Mouse (Mus musculus): ENCODE measurements around the gene Cdkl3. TPM values are rescaled to one million over a fixed set of nuclear protein-coding genes. Genes with fewer than 3 reads are reported as not detected.
"Not testable (repeated sequence)": the region's sequence is repeated elsewhere in the genome, so short reads cannot be mapped to it uniquely, and the experiment has no call there.

The Cdkl3 gene
- polyA plus RNA-seq, 1 experiment from 2014 or later = 4.6 TPM

DNA sequence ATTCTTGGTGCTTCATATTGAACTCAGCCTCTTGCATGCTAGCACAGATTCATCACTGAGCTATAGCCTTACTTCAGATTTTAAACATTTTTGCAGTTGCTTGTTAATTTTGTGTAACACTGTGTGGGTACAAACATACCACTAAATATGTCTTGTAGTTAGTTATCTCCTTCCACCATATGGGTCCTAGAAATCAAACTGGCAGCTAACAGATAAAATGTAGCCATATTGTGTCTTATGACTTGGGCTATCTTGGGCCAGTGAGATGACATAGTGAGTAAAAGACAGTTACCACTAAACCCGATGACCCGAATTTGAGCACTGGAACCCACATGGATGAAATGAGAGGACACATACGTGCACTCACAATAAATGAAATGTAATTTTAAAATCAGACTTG lies 111.5 kb downstream of the Cdkl3 start:
- Histone ChIP-seq H3K9me3 (ENCODE audit: control insufficient read depth) (no peaks in the 10 kb centered on the region), H3K27ac (ENCODE audit: low read depth, low read length) (no peak overlapping the region), H3K36me3 (ENCODE audit: control insufficient read depth, insufficient read depth) (peaks cover 51% of the 10 kb centered on the region), H3K9ac (ENCODE audit: low read depth, low read length) (no peak overlapping the region), H3K4me2 (replicated peaks; ENCODE audit: low read depth) (no peak overlapping the region), H3K4me3 (ENCODE audit: low read depth, low read length) (no peak overlapping the region), H3K4me1 (replicated peaks; ENCODE audit: control insufficient read depth, insufficient read depth, low read length) (no peaks in the 10 kb centered on the region), H3K27me3 (replicated peaks; ENCODE audit: control insufficient read depth, insufficient read depth, low read length) (no peaks in the 10 kb centered on the region)
- TF ChIP-seq CTCF (IDR thresholded peaks at IDR 0.05; ENCODE audit: low read depth) = no peak
- WGBS = 96% methylated on average over 3 of the region's 3 CpGs
- ATAC-seq = no peak

DNA sequence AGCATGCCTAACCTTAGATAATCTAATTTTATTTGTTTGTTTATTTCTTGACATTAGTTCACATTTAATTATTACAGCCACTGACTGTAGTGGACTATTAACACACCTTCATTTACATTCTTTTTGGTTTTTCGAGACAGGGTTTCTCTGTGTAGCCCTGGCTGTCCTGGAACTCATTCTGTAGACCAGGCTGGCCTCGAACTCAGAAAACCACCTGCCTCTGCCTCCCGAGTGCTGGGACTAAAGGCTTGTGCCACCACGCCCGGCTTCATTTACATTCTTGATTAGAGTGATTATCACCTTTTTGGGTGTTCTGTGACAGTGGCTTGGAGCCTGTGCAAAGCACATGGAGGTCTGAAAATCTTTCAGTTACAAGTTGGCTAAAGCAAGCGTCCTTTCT lies 112.1 kb downstream of the Cdkl3 start:
- H3K4me1 ChIP-seq (replicated peaks; ENCODE audit: control insufficient read depth, insufficient read depth, low read length); H3K4me2 ChIP-seq (replicated peaks; ENCODE audit: low read depth); H3K27ac ChIP-seq (ENCODE audit: low read depth, low read length); H3K9ac ChIP-seq (ENCODE audit: low read depth, low read length); H3K27me3 ChIP-seq (replicated peaks; ENCODE audit: control insufficient read depth, insufficient read depth, low read length); H3K9me3 ChIP-seq (ENCODE audit: control insufficient read depth); ATAC-seq; H3K4me3 ChIP-seq (ENCODE audit: low read depth, low read length): not testable (repeated sequence)
- WGBS = 93% methylated on average over 6 of the region's 6 CpGs
- peaks cover 55% of the 10 kb centered on the region for H3K36me3 ChIP-seq (ENCODE audit: control insufficient read depth, insufficient read depth)

DNA sequence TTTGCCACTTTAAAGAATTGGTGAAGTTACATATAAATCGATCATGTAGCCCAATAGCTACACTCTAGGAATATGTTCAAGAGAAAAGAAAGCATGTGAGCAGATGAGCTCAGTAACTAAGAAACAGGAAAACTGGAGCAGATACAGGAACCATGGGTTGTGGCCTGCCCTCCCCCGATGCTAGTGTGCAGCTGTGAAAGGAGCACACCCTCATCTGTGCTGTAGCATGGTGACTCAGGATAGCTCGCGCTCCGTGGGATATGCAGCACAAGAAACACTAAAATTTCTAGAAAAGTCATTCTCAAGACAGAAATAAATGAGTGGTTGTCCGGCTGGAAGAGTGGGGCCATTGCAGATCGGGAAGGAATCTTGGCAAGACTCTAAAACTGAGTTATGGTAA lies 113.1 kb downstream of the Cdkl3 start:
- Histone ChIP-seq H3K4me3 (ENCODE audit: low read depth, low read length) (no peak overlapping the region), H3K4me2 (replicated peaks; ENCODE audit: low read depth) (no peak overlapping the region), H3K4me1 (replicated peaks; ENCODE audit: control insufficient read depth, insufficient read depth, low read length) (no peaks in the 10 kb centered on the region), H3K9ac (ENCODE audit: low read depth, low read length) (no peak overlapping the region), H3K36me3 (ENCODE audit: control insufficient read depth, insufficient read depth) (peaks cover 65% of the 10 kb centered on the region), H3K27me3 (replicated peaks; ENCODE audit: control insufficient read depth, insufficient read depth, low read length) (no peaks in the 10 kb centered on the region), H3K27ac (ENCODE audit: low read depth, low read length) (no peak overlapping the region), H3K9me3 (ENCODE audit: control insufficient read depth) (no peaks in the 10 kb centered on the region)
- WGBS = 93% methylated on average over 7 of the region's 7 CpGs
- no peak for ATAC-seq
- TF ChIP-seq CTCF (IDR thresholded peaks at IDR 0.05; ENCODE audit: low read depth) = no peak

DNA sequence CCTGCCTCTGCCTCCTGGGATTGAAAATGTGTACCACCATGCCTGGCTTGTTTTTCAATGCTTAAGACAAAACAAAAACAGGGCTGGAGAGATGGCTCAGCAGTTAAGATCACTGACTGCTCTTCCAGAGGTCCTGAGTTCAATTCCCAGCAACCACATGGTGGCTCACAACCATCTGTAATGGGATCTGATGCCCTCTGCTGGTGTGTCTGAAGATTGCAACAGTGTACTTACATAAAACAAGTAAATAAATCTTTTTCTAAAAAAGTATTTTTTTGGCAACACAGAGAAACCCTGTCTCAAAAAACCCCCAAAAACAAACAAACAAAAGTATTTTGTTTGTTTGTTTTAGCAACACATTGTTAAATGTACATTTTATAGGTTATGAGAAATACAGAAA lies 116.4 kb downstream of the Cdkl3 start:
- H3K4me2 ChIP-seq (replicated peaks; ENCODE audit: low read depth); H3K4me1 ChIP-seq (replicated peaks; ENCODE audit: control insufficient read depth, insufficient read depth, low read length); H3K9ac ChIP-seq (ENCODE audit: low read depth, low read length); ATAC-seq; H3K27me3 ChIP-seq (replicated peaks; ENCODE audit: control insufficient read depth, insufficient read depth, low read length); H3K9me3 ChIP-seq (ENCODE audit: control insufficient read depth); H3K4me3 ChIP-seq (ENCODE audit: low read depth, low read length); H3K27ac ChIP-seq (ENCODE audit: low read depth, low read length): not testable (repeated sequence)
- peaks cover 75% of the 10 kb centered on the region for H3K36me3 ChIP-seq (ENCODE audit: control insufficient read depth, insufficient read depth)
- TF ChIP-seq CTCF (IDR thresholded peaks at IDR 0.05; ENCODE audit: low read depth) = peak; percentile 47

DNA sequence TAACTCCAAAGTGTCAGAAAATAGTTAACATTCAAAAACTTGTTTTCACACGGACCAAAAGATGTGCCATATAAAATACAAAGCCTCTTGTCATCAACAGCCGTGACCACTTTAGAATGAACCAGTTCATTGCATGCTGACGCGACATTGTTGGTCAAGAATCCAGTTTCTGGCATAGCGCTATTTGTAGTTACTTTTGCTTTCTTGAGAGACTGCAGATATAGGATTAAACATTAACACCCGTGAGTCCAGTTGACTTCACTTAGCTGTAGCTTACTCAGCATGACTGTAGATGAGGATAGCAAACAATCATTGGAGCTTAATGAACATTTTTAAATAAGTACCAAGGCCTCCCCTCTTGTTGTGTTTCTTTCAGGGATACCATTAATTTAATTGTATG lies 118.0 kb downstream of the Cdkl3 start:
- Histone ChIP-seq H3K9ac (ENCODE audit: low read depth, low read length) (no peak overlapping the region), H3K4me1 (replicated peaks; ENCODE audit: control insufficient read depth, insufficient read depth, low read length) (no peaks in the 10 kb centered on the region), H3K9me3 (ENCODE audit: control insufficient read depth) (no peaks in the 10 kb centered on the region), H3K4me2 (replicated peaks; ENCODE audit: low read depth) (no peak overlapping the region), H3K36me3 (ENCODE audit: control insufficient read depth, insufficient read depth) (peaks cover 66% of the 10 kb centered on the region), H3K4me3 (ENCODE audit: low read depth, low read length) (no peak overlapping the region), H3K27me3 (replicated peaks; ENCODE audit: control insufficient read depth, insufficient read depth, low read length) (no peaks in the 10 kb centered on the region), H3K27ac (ENCODE audit: low read depth, low read length) (0 out of 2 replicates have a peak overlapping the region, but pooled peaks have one; percentile 24)
- WGBS = 67% methylated on average over 6 of the region's 6 CpGs
- ATAC-seq = no peak
- TF ChIP-seq CTCF (IDR thresholded peaks at IDR 0.05; ENCODE audit: low read depth) = no peak

DNA sequence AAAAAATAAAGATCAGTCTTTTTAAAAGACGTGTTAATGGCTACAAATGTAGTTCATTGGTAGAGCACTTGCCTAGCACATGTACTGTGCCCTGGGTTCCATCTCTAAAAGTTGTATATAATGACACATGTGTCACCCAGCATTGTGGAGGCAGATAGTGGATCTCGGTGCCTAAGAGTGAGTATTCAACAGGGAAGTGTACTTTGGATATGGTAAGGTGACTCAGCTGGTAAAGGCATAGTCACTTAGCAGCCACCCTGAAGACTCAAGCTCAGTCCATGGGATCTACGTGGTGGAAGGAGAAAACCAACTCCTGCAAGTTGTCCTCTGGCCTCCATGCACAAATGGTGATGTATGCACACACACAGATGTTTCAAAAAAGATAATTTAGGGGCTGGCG lies 120.4 kb downstream of the Cdkl3 start:
- H3K4me2 ChIP-seq (replicated peaks; ENCODE audit: low read depth) = no peak overlapping the region
- H3K4me3 ChIP-seq (ENCODE audit: low read depth, low read length) = no peak overlapping the region
- no peak for ATAC-seq
- no peak for TF ChIP-seq CTCF (IDR thresholded peaks at IDR 0.05; ENCODE audit: low read depth)
- H3K9me3 ChIP-seq (ENCODE audit: control insufficient read depth) = no peaks in the 10 kb centered on the region
- no peaks in the 10 kb centered on the region for H3K27me3 ChIP-seq (replicated peaks; ENCODE audit: control insufficient read depth, insufficient read depth, low read length)
- no peak overlapping the region for H3K27ac ChIP-seq (ENCODE audit: low read depth, low read length)
- no peak overlapping the region for H3K9ac ChIP-seq (ENCODE audit: low read depth, low read length)
- no peaks in the 10 kb centered on the region for H3K4me1 ChIP-seq (replicated peaks; ENCODE audit: control insufficient read depth, insufficient read depth, low read length)
- WGBS = 84% methylated on average over 4 of the region's 4 CpGs
- H3K36me3 ChIP-seq (ENCODE audit: control insufficient read depth, insufficient read depth) = peaks cover 50% of the 10 kb centered on the region

DNA sequence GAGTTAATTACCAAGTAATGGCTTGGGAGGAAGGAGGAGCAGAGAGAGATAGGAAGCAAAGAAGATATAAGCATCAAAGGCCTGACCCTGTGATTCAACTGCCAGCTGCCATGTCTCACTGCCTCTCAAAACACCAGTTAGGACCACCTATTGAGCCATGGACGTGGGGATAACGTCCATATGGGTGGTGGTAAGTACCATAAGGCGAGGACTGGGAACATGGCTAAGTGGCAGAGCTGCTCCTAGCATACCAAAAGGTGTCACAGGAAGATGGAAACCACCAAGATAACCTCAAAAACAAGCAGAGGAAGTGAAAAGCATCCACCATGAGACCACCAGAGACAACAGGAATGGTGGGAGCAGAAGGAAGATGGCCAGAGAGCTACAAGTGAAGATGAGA lies 123.1 kb downstream of the Cdkl3 start:
- H3K36me3 ChIP-seq (ENCODE audit: control insufficient read depth, insufficient read depth) = peaks cover 26% of the 10 kb centered on the region
- WGBS = 71% methylated on average over 3 of the region's 3 CpGs

More for the DNA sequence above, 123.1 kb downstream of the Cdkl3 start:
- no peak overlapping the region for H3K9ac ChIP-seq (ENCODE audit: low read depth, low read length)
- no peak overlapping the region for H3K4me3 ChIP-seq (ENCODE audit: low read depth, low read length)
- no peaks in the 10 kb centered on the region for H3K27me3 ChIP-seq (replicated peaks; ENCODE audit: control insufficient read depth, insufficient read depth, low read length)
- no peak overlapping the region for H3K4me2 ChIP-seq (replicated peaks; ENCODE audit: low read depth)
- TF ChIP-seq CTCF (IDR thresholded peaks at IDR 0.05; ENCODE audit: low read depth) = no peak
- no peak for ATAC-seq
- H3K9me3 ChIP-seq (ENCODE audit: control insufficient read depth) = no peaks in the 10 kb centered on the region
- H3K4me1 ChIP-seq (replicated peaks; ENCODE audit: control insufficient read depth, insufficient read depth, low read length) = no peaks in the 10 kb centered on the region
- H3K27ac ChIP-seq (ENCODE audit: low read depth, low read length) = no peak overlapping the region

Measured in intestine, postnatal 0 days (tissue).